Mouse (Mus musculus) E14TG2a.4 (cell line): ENCODE measurements around the gene Trabd2b.

ENCODE experiments used
- CTCF ChIP-seq: conservative IDR thresholded peaks from 2 replicates; pipeline ENCODE4 v1.5.1; 2014; ENCODE audit warnings: low read length
- POU5F1 ChIP-seq: IDR thresholded peaks from 2 replicates; pipeline ENCODE4 v1.6.1; 2014; ENCODE audit warnings: low read length, borderline replicate concordance

- TF ChIP-seq CTCF (peak; percentile 22; the same call in 1 of the 2 replicates), POU5F1 (no peak)
Measured at GRCm38 (mm10) chr4:114438764-114439163, 32.2 kb downstream of the Trabd2b start.
